Mouse (Mus musculus) kidney, postnatal 4 days (tissue): Measurements from ENCODE around the gene Acbd4.

Source experiments
- DNase-seq, 2 experiments: peaks; one replicate each; pipeline ENCODE4 v3.0.0; 2021; ENCODE audit warnings: mixed read lengths in 2 of 2

Acbd4 gene

DNA sequence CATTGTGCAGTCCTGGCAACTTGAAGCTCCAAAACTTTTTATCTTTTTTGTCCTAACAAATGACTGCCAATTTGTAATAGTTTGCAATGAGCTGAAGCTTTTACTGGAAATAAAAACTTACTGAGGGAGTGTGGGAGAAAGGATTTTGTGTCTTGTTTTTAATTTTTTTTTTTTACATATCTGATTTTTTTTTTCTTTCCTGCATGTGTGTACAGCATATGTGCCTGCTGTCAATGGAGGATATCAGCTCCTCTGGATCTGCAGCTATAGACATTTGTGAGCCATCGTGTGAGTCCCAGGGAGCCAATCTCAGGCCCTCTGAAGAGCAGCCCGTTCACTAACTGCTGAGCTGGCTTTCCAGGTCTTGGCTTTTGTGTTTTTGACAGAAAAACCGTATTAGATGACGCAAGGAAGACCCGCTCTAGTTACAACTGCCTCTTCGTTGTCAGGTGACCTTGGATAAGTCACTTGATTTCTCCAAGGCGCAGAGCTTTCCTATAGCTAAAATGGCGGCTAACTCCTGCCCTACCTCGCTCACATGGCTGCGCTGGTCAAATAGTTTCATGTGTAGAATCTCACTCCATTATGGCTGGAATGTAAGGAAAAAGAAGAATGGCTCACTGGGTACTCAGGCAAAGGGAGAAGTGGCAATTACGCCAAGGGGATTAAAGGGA, 12.9 kb downstream of the Acbd4 start:
- no peak for DNase-seq

DNA sequence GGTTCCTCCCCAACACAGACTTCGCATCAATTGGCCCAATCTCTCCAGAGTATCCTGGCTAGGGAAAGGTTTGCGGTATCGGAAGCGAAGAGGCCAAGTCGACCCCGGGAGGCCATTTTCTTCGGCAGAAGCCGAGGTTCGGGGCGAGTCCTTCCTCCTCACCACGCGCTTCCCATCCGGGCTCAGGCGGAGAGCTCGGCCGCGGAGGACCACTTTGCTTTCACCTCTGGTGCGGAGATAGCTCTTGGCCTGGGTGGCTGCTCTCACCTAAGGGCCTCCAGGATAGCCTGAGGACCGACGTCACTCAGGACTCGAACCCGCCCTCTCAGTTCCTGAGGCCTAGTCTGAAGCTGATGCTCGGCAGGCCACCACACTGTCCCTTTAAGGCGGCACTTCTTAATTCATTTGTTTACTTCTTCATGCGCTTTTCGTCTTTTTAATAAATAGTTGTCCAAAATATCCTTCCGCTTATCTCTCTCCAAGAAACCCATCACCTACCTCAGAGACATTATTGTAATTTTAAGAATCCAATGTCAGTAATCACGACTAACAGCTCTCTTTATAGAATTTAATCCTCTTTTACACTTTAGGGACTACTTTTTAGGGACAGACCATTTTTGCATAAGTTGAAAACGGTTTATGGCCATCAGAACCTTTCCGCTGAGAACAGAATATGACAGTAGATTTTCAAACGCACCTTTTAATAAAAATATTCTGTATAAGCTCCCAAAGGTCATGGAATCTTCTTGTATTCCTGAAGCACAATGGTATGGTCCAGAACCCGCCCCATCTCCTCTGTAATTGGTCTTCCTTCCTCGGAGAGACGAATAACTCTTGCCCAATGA, 13.9 kb downstream of the Acbd4 start:
- peak; percentile 82 to 88 for DNase-seq

- DNase-seq = peak; percentile 99 to 100
Observed at GRCm38 (mm10) chr11:103116008-103116818, 14.7 kb downstream of the Acbd4 start, which contains the start of gene Hexim1. Gene Hexim1, plus strand, starts transcription at chr11:103116231.

DNA sequence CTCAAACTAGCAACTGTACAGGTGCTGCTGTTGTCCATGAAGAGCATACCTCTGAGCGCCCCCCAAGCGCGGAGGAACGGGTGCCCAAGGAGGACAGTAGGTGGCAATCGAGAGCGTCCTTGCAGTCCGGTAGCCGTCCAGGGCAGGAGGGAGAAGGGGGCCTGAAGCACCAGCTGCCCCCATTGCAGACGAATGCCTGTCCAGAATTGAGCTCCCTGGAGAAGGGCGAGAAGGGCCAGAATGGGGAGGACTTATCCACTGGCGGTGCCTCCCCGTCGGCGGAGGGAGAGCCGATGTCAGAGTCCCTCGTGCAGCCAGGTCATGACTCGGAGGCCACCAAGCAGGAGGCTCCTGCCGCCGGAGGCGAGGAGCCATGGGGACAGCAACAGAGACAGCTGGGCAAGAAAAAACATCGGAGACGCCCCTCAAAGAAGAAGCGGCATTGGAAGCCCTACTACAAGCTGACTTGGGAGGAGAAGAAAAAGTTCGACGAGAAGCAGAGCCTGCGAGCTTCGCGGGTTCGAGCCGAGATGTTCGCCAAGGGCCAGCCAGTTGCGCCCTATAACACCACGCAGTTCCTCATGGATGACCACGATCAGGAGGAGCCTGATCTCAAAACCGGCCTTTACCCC, 15.6 kb downstream of the Acbd4 start:
- DNase-seq = peak; percentile 83 to 90

- peak; percentile 75 to 82 for DNase-seq
Observed at GRCm38 (mm10) chr11:103117591-103118009, 16.1 kb downstream of the Acbd4 start.

- DNase-seq = peak in 1 of 2 experiments; percentile 10
Observed at GRCm38 (mm10) chr11:103118866-103119265, 17.4 kb downstream of the Acbd4 start.

DNA sequence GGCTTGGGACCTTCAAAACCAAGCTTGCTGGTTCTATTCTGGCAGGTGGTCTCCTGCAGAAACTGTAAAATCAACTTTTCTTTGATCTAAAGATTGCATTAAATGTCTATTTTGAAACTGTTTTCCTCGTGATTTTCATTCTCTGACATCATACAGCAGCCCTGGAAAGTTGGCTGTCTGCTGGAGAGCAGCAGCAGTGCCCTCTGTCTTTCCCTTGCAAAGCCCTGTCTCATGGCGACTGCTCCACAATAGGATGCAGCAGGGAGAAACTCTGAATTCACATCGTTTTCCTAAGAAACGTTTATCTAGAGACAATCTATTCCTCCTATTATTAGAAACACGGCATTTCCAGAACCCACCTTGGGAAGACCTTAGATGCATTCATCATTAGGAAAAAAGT, 18.1 kb downstream of the Acbd4 start:
- no peak for DNase-seq

DNA sequence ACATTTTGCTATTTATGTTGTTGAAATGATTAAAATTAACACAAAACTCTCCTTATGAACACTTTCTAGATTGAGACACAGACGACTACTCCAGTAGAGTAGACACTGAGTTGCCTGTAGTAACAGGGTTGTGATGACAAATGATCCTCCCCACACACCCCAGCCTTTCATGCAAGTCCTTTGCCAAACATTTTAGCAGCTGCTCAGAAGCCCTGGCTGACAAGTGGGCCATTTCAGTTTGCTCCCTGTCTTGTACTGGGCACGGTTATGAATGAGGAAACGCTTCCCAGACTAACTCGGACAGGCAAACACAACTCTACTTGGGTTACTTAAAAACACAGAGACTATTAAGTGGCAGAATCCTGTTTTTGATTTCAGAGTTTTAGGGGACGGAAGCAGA, 18.8 kb downstream of the Acbd4 start:
- no peak for DNase-seq

GRCm38 (mm10) chr11:103131701-103132575, 30.5 kb downstream of the Acbd4 start, which contains the start of gene Hexim2:
Gene Hexim2, plus strand, starts transcription at chr11:103132429.
- peak; percentile 73 to 78 for DNase-seq

- DNase-seq = peak; percentile 100
Observed at GRCm38 (mm10) chr11:103132576-103133455, 31.3 kb downstream of the Acbd4 start.

- DNase-seq = peak in 1 of 2 experiments; percentile 32
Observed at GRCm38 (mm10) chr11:103133456-103134185, 32.1 kb downstream of the Acbd4 start.

DNA sequence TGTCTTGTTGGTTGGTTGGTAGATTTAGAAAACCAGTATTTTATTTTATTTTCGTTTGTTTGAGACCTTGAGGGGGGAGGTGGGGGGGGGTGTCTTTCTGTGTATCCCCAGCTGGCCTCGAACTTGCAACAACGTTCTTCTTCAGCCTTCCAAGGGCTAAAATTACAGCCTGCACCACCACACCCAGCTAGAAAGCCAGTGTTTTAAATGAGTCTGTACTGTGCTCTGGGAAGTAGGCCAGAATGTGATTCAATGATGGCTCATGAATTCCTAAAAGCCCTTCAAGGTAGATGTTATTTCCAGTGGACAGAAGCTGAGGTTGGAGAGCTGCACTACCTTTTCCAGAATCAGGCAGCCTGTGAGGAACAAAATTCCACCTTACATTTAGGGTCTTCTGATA, 32.7 kb downstream of the Acbd4 start:
- no peak for DNase-seq

- no peak for DNase-seq
Observed at GRCm38 (mm10) chr11:103136039-103136577, 34.6 kb downstream of the Acbd4 start.

- peak in 1 of 2 experiments; percentile 32 for DNase-seq
Observed at GRCm38 (mm10) chr11:103139951-103140762, 38.7 kb downstream of the Acbd4 start.

GRCm38 (mm10) chr11:103140763-103141100, 39.2 kb downstream of the Acbd4 start:
- DNase-seq = no peak

- DNase-seq = peak; percentile 79 to 88
Observed at GRCm38 (mm10) chr11:103141101-103141943, 39.8 kb downstream of the Acbd4 start.

DNA sequence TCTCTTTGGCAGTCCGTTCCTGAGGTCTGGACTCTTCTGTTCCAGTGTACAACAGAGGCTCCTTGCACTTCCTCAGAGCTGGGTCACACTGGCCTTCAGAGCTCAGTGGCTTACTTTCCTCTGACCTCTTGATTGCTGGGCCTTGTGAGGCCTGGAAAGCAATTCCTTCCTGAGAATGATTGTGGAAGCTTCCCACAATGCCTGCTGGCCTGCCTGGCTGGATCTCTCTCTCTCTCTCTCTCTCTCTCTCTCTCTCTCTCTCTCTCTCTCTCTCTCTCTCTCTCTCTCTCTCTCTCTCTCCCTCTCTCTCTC, 40.4 kb downstream of the Acbd4 start:
- DNase-seq = peak; percentile 38 to 57
